Mouse (Mus musculus) forebrain, embryonic 11.5 days (tissue): ENCODE measurements around the gene Midn. TPM values are rescaled to one million over a fixed set of nuclear protein-coding genes. Genes with fewer than 3 reads are reported as not detected.
A peak's percentile ranks its signal among the peaks of the same experiment; 100 is the strongest.

Source experiments
- ATAC-seq: fragments of 200-750 bp; cut with Nextera tagmentation; replicated peaks from 2 replicates; pipeline ENCODE4 v1.8.0; 2017; ENCODE audit warnings: moderate TSS enrichment; ENCODE audit not compliant: low FRiP score
- DNase-seq: peaks from one replicate; pipeline ENCODE4 v3.0.0-alpha.2; 2017; ENCODE audit warnings: low spot score
- H3K27ac ChIP-seq: fragments of 300-500 bp; sonication (generic); 2 replicates; pipeline ENCODE4 v1.5.1; 2014; ENCODE audit warnings: low read depth, low read length
- H3K27me3 ChIP-seq: fragments of 300-500 bp; sonication (generic); 2 replicates; pipeline ENCODE4 v1.6.1; 2014; ENCODE audit warnings: mild to moderate bottlenecking, low read length, mixed read lengths; ENCODE audit not compliant: control insufficient read depth, insufficient read depth
- H3K36me3 ChIP-seq: fragments of 300-500 bp; sonication (generic); 2 replicates; pipeline ENCODE4 v1.6.1; 2014; ENCODE audit warnings: mild to moderate bottlenecking, low read length, moderate library complexity, mixed read lengths; ENCODE audit not compliant: control insufficient read depth, insufficient read depth
- H3K4me1 ChIP-seq: fragments of 300-500 bp; sonication (generic); replicated peaks from 2 replicates; pipeline ENCODE4 v1.6.1; 2014; ENCODE audit warnings: low read length, mixed read lengths; ENCODE audit not compliant: control insufficient read depth, insufficient read depth
- H3K4me2 ChIP-seq: fragments of 300-500 bp; sonication (generic); 2 replicates; pipeline ENCODE4 v1.6.1; 2014; ENCODE audit warnings: low read depth, mild to moderate bottlenecking, low read length, moderate library complexity, mixed read lengths; ENCODE audit not compliant: severe bottlenecking
- H3K4me3 ChIP-seq: fragments of 300-500 bp; sonication (generic); 2 replicates; pipeline ENCODE4 v1.5.1; 2014; ENCODE audit warnings: low read depth, low read length
- H3K9ac ChIP-seq: fragments of 300-500 bp; sonication (generic); 2 replicates; pipeline ENCODE4 v1.6.1; 2014; ENCODE audit warnings: low read length
- H3K9me3 ChIP-seq: fragments of 300-500 bp; sonication (generic); 2 replicates; pipeline ENCODE4 v1.6.1; 2016; ENCODE audit warnings: low read length, mixed read lengths; ENCODE audit not compliant: control insufficient read depth
- WGBS: fragments of 180-500 bp; shearing (Covaris S2); extraction: QIAGEN DNeasy Blood & Tissue Kit; methylation state at CpG from one replicate; pipeline ENCODE4 v1.1.7; 2014; 5-methylcytosine and 5-hydroxymethylcytosine counted together
- polyA plus RNA-seq: library from polyadenylated mRNA; unstranded; fragments of >200 nt; fragmentation: Nextera tagmentation; extraction: Ambion mirVana; gene quantifications from 2 replicates; pipeline ENCODE4 v1.2.1, GENCODE M21; 2014

Midn gene
- polyA plus RNA-seq, 1 experiment from 2014 or later = 58.3 TPM

DNA sequence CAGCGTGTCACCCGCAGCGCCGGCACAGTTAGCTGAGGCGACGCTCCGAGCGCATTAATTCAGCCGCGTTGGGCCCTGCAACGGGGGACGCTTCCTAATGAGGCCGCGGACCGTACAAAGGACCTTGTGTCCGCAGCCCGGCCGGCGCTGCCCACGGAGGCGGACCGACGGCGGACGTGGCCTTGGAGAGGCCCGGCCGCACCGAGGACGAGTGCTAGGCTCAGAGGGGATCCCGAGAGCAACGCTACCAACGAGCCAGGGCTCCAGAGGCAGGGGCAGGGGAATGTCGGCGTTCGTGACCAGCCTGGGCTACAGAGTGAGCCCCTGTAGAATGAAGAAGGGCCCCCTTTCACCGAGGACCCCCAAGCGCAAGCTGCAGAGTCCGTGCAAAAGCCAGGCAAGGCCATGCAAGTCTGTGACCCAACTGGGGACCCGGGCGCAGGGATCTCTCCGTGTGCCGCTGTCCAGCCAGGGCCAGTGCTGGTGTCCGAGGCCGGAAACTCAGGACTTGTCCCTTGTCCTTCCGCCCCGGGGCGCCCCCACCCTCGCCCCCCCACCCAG, 42.5 kb downstream of the Midn start:
- Histone ChIP-seq H3K27me3 (peaks cover 2% of the 10 kb centered on the region; the same call in 1 of the 2 replicates), H3K4me3 (peak overlapping the region; percentile 37), H3K27ac (peak overlapping the region; percentile 80), H3K9me3 (no peaks in the 10 kb centered on the region), H3K4me2 (peak overlapping the region; percentile 86), H3K9ac (peak overlapping the region; percentile 78), H3K4me1 (peaks cover 18% of the 10 kb centered on the region; the same call in 1 of the 2 replicates), H3K36me3 (no peaks in the 10 kb centered on the region; the same call in 1 of the 2 replicates)
- under 1% methylated on average over 47 of the region's 48 CpGs for WGBS
- DNase-seq = peak; percentile 80
- peak; percentile 60 for ATAC-seq

DNA sequence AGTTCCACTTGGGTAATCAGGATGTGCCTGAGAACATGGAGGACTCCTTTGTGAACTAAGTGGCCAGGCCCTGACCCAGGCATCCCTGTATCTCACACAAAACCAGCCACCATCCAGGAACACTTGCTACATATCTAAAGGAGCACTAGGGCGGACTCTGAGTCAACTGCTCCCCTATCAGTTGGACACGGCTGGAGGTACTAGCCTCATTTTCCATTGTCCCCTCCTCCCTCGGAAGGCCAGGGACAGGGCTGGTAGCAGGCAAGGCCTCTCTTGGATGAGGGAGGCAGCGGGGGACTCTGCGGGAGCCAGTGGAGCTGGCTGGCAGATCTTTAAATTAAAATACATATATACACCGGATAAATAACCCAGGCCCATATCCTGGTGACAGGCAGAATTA, 45.9 kb downstream of the Midn start:
- DNase-seq (peak; percentile 48), ATAC-seq (no peak)
- Histone ChIP-seq H3K9me3 (no peaks in the 10 kb centered on the region), H3K4me1 (peaks cover 20% of the 10 kb centered on the region; the same call in 1 of the 2 replicates), H3K4me3 (no peak overlapping the region), H3K27me3 (peaks cover 2% of the 10 kb centered on the region; the same call in 1 of the 2 replicates), H3K4me2 (no peak overlapping the region), H3K36me3 (no peaks in the 10 kb centered on the region), H3K9ac (0 out of 2 replicates have a peak overlapping the region, but pooled peaks have one; percentile 55), H3K27ac (peak overlapping the region; percentile 42)
- 52% methylated on average over 6 of the region's 6 CpGs for WGBS

DNA sequence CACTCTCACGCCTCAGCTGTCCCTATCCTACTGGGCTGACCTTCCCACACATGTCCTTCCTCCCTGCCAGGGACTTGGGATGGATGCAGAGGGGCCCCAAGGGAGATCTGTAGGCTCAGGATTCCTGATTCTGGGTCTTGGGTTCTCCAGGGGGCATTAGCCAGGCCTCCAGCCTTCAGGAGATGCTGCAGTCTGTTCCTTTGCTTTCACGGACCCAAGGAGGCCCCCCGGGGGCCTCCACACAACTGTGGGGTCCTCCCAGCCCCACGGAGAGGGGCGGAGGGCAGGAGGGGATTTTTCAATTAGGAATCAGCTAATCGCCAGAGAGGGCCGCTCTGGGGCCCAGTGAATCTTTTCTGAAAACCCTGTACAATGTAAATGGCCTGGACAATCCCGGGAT, 46.4 kb downstream of the Midn start:
- no peak for ATAC-seq
- WGBS = 12% methylated on average over 8 of the region's 8 CpGs
- DNase-seq = peak; percentile 55
- H3K9ac ChIP-seq = peak overlapping the region; percentile 55
- peaks cover 20% of the 10 kb centered on the region; the same call in 1 of the 2 replicates for H3K4me1 ChIP-seq
- H3K27ac ChIP-seq = peak overlapping the region; percentile 42
- H3K4me3 ChIP-seq = no peak overlapping the region
- peaks cover 2% of the 10 kb centered on the region; the same call in 1 of the 2 replicates for H3K27me3 ChIP-seq
- peak overlapping the region; percentile 26; the same call in 1 of the 2 replicates for H3K4me2 ChIP-seq
- H3K36me3 ChIP-seq = no peaks in the 10 kb centered on the region
- no peaks in the 10 kb centered on the region for H3K9me3 ChIP-seq

DNA sequence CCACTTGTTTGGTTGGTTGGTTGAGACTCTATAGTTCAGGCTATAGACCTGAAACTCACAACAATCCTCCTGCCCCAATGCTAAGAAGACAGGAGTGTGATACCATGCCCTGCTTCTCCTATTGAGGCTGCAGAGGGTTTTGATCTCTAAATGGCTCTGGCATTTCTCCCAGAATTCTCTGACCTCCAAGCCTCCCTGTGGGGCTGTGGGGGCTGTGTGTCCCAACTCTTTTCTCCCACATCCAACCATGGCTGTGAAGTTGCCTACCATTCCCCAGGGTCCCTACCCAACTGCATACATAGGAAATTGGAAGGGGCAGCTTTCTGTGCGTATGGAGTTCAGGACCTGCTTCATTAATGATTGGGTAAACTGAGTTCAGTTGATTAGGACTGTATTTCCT, 48.1 kb downstream of the Midn start:
- no peak overlapping the region for H3K4me2 ChIP-seq
- no peaks in the 10 kb centered on the region for H3K9me3 ChIP-seq
- H3K27ac ChIP-seq = no peak overlapping the region
- H3K36me3 ChIP-seq = no peaks in the 10 kb centered on the region
- no peak overlapping the region for H3K9ac ChIP-seq
- DNase-seq (no peak), ATAC-seq (no peak)
- peaks cover 8% of the 10 kb centered on the region; the same call in 1 of the 2 replicates for H3K4me1 ChIP-seq
- peaks cover 2% of the 10 kb centered on the region; the same call in 1 of the 2 replicates for H3K27me3 ChIP-seq
- 85% methylated on average over 1 of the region's 1 CpGs for WGBS
- no peak overlapping the region for H3K4me3 ChIP-seq

DNA sequence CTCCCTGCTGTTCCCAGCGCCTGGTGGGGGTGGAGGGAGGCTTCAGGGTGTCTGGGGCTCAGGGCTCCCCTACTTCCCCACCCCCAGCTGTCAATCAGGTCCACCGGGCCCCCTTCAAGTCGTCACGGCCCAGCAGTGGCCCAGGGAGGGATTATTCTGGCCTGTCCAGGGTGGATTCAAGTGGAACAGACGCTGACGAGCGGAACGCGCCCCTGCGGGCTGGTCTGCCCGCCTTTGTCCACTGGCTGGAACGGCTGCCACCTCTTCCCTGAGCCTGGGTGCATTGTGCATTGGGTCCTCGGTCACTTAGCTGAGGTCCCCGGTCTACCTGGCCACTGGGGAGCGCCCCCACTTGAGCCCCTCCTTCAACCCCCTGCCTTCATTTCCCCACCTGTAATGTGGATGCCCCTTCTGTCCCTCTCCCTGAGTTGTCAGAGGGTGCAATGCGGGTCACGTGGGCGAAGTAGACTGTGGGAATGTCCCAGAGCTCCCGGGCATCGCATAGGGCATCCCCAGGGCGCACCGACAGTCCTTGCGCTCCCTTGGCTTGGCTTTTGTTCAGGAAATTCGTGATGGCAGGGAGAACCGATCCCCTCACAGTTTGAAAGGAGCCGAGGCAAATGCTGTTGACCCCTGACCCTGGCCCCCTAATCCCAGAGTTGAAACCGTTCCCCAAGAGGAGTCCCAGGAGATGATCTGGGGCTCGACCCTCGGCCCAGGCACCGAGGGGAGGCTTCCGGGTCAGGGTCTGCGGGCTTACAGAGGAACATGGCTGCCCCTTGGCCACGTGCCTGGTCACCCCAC, 48.9 kb downstream of the Midn start:
- Histone ChIP-seq H3K4me1 (peaks cover 8% of the 10 kb centered on the region; the same call in 1 of the 2 replicates), H3K27ac (no peak overlapping the region), H3K36me3 (no peaks in the 10 kb centered on the region)

DNA sequence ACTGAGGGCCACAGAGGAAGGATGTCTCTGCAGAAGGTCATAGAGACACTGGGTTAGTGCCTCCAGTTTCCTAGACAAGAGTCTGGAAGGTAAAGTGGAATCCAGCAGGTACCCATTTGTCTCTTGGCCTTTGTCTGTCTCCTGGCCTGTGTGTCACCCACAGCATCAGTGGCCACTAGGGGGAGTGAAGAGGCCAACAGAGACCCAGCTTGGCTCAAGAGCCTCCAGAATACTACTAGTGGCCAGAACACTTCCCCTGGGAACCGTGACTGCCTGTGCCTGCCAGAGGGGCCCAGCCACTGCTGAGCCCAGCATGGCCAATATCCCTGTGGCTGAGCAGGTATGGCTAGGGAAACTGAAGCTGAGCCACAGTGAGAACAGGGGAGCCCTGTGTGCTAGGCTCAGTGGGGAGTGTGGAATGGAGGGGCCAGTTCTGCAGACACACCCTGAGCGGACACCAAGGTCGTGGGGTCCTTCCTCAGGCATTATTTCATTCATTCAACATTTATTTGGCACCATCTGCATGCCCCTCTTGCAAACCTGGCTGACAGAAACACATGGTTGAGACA, 51.5 kb downstream of the Midn start:
- H3K9ac ChIP-seq = no peak overlapping the region
- DNase-seq (peak; percentile 90), ATAC-seq (peak; percentile 82)
- no peaks in the 10 kb centered on the region for H3K27me3 ChIP-seq
- no peaks in the 10 kb centered on the region for H3K9me3 ChIP-seq
- peaks cover 8% of the 10 kb centered on the region; the same call in 1 of the 2 replicates for H3K4me1 ChIP-seq
- no peak overlapping the region for H3K4me3 ChIP-seq
- no peak overlapping the region for H3K4me2 ChIP-seq
- 55% methylated on average over 3 of the region's 3 CpGs for WGBS
- H3K27ac ChIP-seq = no peak overlapping the region
- H3K36me3 ChIP-seq = no peaks in the 10 kb centered on the region

More for the DNA sequence above, 48.9 kb downstream of the Midn start:
- 35% methylated on average over 33 of the region's 33 CpGs for WGBS
- H3K4me3 ChIP-seq = no peak overlapping the region
- H3K27me3 ChIP-seq = peaks cover under 1% of the 10 kb centered on the region; the same call in 1 of the 2 replicates
- no peaks in the 10 kb centered on the region for H3K9me3 ChIP-seq
- no peak overlapping the region for H3K9ac ChIP-seq
- H3K4me2 ChIP-seq = no peak overlapping the region
- DNase-seq (peak; percentile 55), ATAC-seq (no peak)

DNA sequence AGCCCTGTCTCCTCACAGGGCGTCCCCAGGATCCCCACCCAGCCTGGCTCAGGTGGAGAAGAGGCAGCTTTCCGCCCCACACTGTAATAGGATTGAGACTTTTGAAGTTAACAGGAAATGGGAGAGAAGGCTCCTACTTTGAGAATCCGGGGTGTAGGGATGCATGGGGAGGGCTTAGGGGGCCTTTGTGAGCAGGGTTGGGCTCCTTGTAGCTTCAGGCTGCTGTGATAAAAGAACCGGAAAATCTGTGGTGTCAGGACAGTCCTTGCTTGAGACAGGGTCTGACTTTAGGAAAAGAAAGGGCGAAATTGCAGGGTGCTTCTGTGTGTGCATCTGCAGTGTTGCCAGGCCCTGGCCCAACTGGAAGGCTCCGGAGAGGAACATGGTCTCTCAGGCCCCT, 52.4 kb downstream of the Midn start:
- H3K4me3 ChIP-seq = no peak overlapping the region
- H3K9ac ChIP-seq = no peak overlapping the region; the same call in 1 of the 2 replicates
- peaks cover 7% of the 10 kb centered on the region; the same call in 1 of the 2 replicates for H3K4me1 ChIP-seq
- H3K27ac ChIP-seq = no peak overlapping the region
- H3K4me2 ChIP-seq = no peak overlapping the region
- H3K27me3 ChIP-seq = no peaks in the 10 kb centered on the region
- no peak for DNase-seq
- 74% methylated on average over 6 of the region's 6 CpGs for whole genome bisulfite sequencing
- no peaks in the 10 kb centered on the region for H3K36me3 ChIP-seq
- no peaks in the 10 kb centered on the region for H3K9me3 ChIP-seq
- ATAC-seq = no peak

DNA sequence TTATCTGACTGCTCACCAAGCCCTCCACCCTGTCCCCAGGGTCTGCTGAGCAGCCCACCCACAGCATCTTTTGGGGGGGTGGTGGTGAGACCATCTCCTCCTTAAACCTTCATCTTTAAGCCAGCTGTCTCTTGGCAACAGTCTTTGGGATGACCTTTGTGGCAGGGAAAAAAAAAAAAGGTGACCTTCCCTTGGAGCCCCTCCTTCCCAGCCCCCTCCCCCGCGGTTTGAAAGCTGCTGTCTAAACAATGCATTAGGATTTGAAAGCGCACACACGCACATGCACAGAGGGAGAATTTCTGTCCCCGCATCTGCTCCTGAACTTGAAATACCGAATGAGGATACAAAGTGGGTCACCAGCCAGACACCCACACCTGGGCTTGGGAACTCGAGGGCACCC, 56.0 kb downstream of the Midn start:
- H3K4me3 ChIP-seq = no peak overlapping the region
- 19% methylated on average over 7 of the region's 7 CpGs for WGBS
- DNase-seq = no peak
- ATAC-seq = no peak
- no peaks in the 10 kb centered on the region for H3K9me3 ChIP-seq
- 0 out of 2 replicates have a peak overlapping the region, but pooled peaks have one; percentile 12 for H3K27ac ChIP-seq
- no peaks in the 10 kb centered on the region for H3K27me3 ChIP-seq
- no peak overlapping the region for H3K4me2 ChIP-seq
- H3K36me3 ChIP-seq = no peaks in the 10 kb centered on the region
- peak overlapping the region; percentile 23 for H3K9ac ChIP-seq
- H3K4me1 ChIP-seq = peaks cover 10% of the 10 kb centered on the region; the same call in 1 of the 2 replicates
